Mouse (Mus musculus): ENCODE data around the gene Ppp1r12a. TPM values are rescaled to one million over a fixed set of nuclear protein-coding genes. Genes with fewer than 3 reads are reported as not detected.

Ppp1r12a gene
- polyA plus RNA-seq, 1 experiment = 11.7 TPM

GRCm38 (mm10) chr10:108147031-108147430 is 15.0 kb upstream of the Ppp1r12a start:
- no peak for TF ChIP-seq GATA1 (IDR thresholded peaks at IDR 0.05; ENCODE audit: low read length)

- no peak for TF ChIP-seq GATA1 (IDR thresholded peaks at IDR 0.05; ENCODE audit: low read length)
Measured at GRCm38 (mm10) chr10:108153301-108153700, 8.7 kb upstream of the Ppp1r12a start.

GRCm38 (mm10) chr10:108155042-108155686 is 6.8 kb upstream of the Ppp1r12a start:
- TF ChIP-seq GATA1 (IDR thresholded peaks at IDR 0.05; ENCODE audit: low read length) = no peak

GRCm38 (mm10) chr10:108155687-108156067 is 6.3 kb upstream of the Ppp1r12a start:
- no peak for TF ChIP-seq GATA1 (IDR thresholded peaks at IDR 0.05; ENCODE audit: low read length)

- no peak for TF ChIP-seq GATA1 (IDR thresholded peaks at IDR 0.05; ENCODE audit: low read length)
Measured at GRCm38 (mm10) chr10:108156128-108156527, 5.9 kb upstream of the Ppp1r12a start.

GRCm38 (mm10) chr10:108159002-108159401 is 3.0 kb upstream of the Ppp1r12a start:
- no peak for TF ChIP-seq GATA1 (IDR thresholded peaks at IDR 0.05; ENCODE audit: low read length)

GRCm38 (mm10) chr10:108162297-108163020 is 466 bp downstream of the Ppp1r12a start:
- no peak for TF ChIP-seq GATA1 (IDR thresholded peaks at IDR 0.05; ENCODE audit: low read length)

GRCm38 (mm10) chr10:108163021-108163410 is 1.0 kb downstream of the Ppp1r12a start:
- TF ChIP-seq GATA1 (IDR thresholded peaks at IDR 0.05; ENCODE audit: low read length) = no peak

- TF ChIP-seq GATA1 (IDR thresholded peaks at IDR 0.05; ENCODE audit: low read length) = no peak
Measured at GRCm38 (mm10) chr10:108163451-108163850, 1.5 kb downstream of the Ppp1r12a start.

GRCm38 (mm10) chr10:108167823-108168222 is 5.8 kb downstream of the Ppp1r12a start:
- TF ChIP-seq GATA1 (IDR thresholded peaks at IDR 0.05; ENCODE audit: low read length) = no peak

- TF ChIP-seq GATA1 (IDR thresholded peaks at IDR 0.05; ENCODE audit: low read length) = no peak
Measured at GRCm38 (mm10) chr10:108170818-108171217, 8.8 kb downstream of the Ppp1r12a start.

- no peak for TF ChIP-seq GATA1 (IDR thresholded peaks at IDR 0.05; ENCODE audit: low read length)
Measured at GRCm38 (mm10) chr10:108171637-108172036, 9.6 kb downstream of the Ppp1r12a start.

GRCm38 (mm10) chr10:108172817-108173563 is 11.0 kb downstream of the Ppp1r12a start:
- no peak for TF ChIP-seq GATA1 (IDR thresholded peaks at IDR 0.05; ENCODE audit: low read length)

- no peak for TF ChIP-seq GATA1 (IDR thresholded peaks at IDR 0.05; ENCODE audit: low read length)
Measured at GRCm38 (mm10) chr10:108174107-108174506, 12.1 kb downstream of the Ppp1r12a start.

GRCm38 (mm10) chr10:108175885-108176284 is 13.9 kb downstream of the Ppp1r12a start:
- no peak for TF ChIP-seq GATA1 (IDR thresholded peaks at IDR 0.05; ENCODE audit: low read length)

- TF ChIP-seq GATA1 (IDR thresholded peaks at IDR 0.05; ENCODE audit: low read length) = no peak
Measured at GRCm38 (mm10) chr10:108178285-108178848, 16.4 kb downstream of the Ppp1r12a start.
